Mouse (Mus musculus): ENCODE measurements around the gene Myo1b.

Gene Myo1b

GRCm38 (mm10) chr1:51734721-51735120 is 181.2 kb downstream of the Myo1b start:
- no peak for DNase-seq (ENCODE audit: low read depth, low spot score)

GRCm38 (mm10) chr1:51729407-51729806 is 186.5 kb downstream of the Myo1b start:
- no peak for DNase-seq (ENCODE audit: low read depth, low spot score)

GRCm38 (mm10) chr1:51728816-51729215 is 187.1 kb downstream of the Myo1b start:
- DNase-seq (ENCODE audit: low read depth, low spot score) = no peak

- DNase-seq (ENCODE audit: low read depth, low spot score) = peak; percentile 9
Measured at GRCm38 (mm10) chr1:51719897-51720673, 195.8 kb downstream of the Myo1b start.

- DNase-seq (ENCODE audit: low read depth, low spot score) = no peak
Measured at GRCm38 (mm10) chr1:51710831-51711230, 205.0 kb downstream of the Myo1b start.

GRCm38 (mm10) chr1:51706106-51706505 is 209.8 kb downstream of the Myo1b start:
- DNase-seq (ENCODE audit: low read depth, low spot score) = peak; percentile 23

- DNase-seq (ENCODE audit: low read depth, low spot score) = no peak
Measured at GRCm38 (mm10) chr1:51704610-51705009, 211.3 kb downstream of the Myo1b start.
